Mouse (Mus musculus): ENCODE data around the gene Stx4a. TPM values are rescaled to one million over a fixed set of nuclear protein-coding genes. Genes with fewer than 3 reads are reported as not detected.

Gene Stx4a
- polyA plus RNA-seq, 1 experiment from 2014 or later = 58.9 TPM

- WGBS = 88% methylated on average over 1 of the region's 1 CpGs
- H3K36me3 ChIP-seq = peaks cover 83% of the 10 kb centered on the region
Measured at GRCm38 (mm10) chr7:127799738-127800137, 24.4 kb upstream of the Stx4a start.

GRCm38 (mm10) chr7:127800435-127801009 lies 23.6 kb upstream of the Stx4a start, which contains the start of gene Hsd3b7:
Gene Hsd3b7, plus strand, starts transcription at chr7:127800604.
- WGBS = 22% methylated on average over 6 of the region's 6 CpGs
- H3K4me2 ChIP-seq (replicated peaks) = peak within 1 kb of the TSS; percentile 49
- peak within 1 kb of the TSS; percentile 69 for H3K27ac ChIP-seq (replicated peaks)
- H3K4me1 ChIP-seq = peaks cover 14% of the 10 kb centered on the region
- ATAC-seq (ENCODE audit: insufficient number of reproducible peaks, low FRiP score, low TSS enrichment, low read depth) = peak; percentile 79
- H3K9me3 ChIP-seq (replicated peaks) = no peaks in the 10 kb centered on the region
- no peaks in the 10 kb centered on the region for H3K27me3 ChIP-seq
- H3K36me3 ChIP-seq = peaks cover 75% of the 10 kb centered on the region
- H3K4me3 ChIP-seq (replicated peaks) = peak within 1 kb of the TSS; percentile 35
- no peak within 1 kb of the TSS for H3K9ac ChIP-seq

More at GRCm38 (mm10) chr7:127799738-127800137, 24.4 kb upstream of the Stx4a start:
- H3K4me2 ChIP-seq (replicated peaks) = no peak overlapping the region
- no peaks in the 10 kb centered on the region for H3K27me3 ChIP-seq
- peaks cover 14% of the 10 kb centered on the region for H3K4me1 ChIP-seq
- no peak overlapping the region for H3K4me3 ChIP-seq (replicated peaks)
- H3K9ac ChIP-seq = no peak overlapping the region
- H3K9me3 ChIP-seq (replicated peaks) = no peaks in the 10 kb centered on the region
- no peak overlapping the region for H3K27ac ChIP-seq (replicated peaks)
- no peak for ATAC-seq (ENCODE audit: insufficient number of reproducible peaks, low FRiP score, low TSS enrichment, low read depth)

DNA sequence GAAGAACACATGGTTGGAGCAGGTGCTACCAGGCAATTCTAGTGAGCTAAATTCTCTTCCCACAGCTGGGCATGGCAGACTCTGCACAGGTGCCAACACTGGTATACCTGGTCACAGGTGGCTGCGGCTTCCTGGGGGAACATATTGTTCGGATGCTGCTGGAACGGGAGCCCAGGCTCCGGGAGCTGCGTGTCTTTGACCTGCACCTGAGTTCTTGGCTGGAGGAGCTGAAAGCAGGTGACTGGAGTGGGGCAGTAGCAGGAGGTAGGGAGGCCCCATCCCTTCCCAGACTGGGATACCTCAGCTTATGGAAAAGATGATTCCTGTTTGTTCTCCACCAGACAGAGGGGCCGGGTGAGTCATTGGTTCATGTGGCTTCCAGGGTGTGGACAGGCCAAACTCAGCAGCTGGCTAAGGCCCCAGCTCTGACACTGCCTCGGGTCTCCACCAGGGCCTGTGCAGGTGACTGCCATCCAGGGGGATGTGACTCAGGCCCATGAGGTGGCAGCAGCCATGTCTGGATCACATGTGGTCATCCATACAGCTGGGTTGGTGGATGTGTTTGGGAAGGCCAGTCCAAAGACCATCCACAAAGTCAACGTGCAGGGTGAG lies 23.0 kb upstream of the Stx4a start:
- Histone ChIP-seq H3K4me3 (replicated peaks) (peak overlapping the region; percentile 35), H3K9ac (no peak overlapping the region), H3K27ac (replicated peaks) (peak overlapping the region; percentile 69), H3K4me2 (replicated peaks) (peak overlapping the region; percentile 49), H3K27me3 (no peaks in the 10 kb centered on the region), H3K9me3 (replicated peaks) (no peaks in the 10 kb centered on the region), H3K36me3 (peaks cover 69% of the 10 kb centered on the region), H3K4me1 (peaks cover 14% of the 10 kb centered on the region)
- ATAC-seq (ENCODE audit: insufficient number of reproducible peaks, low FRiP score, low TSS enrichment, low read depth) = no peak
- 90% methylated on average over 8 of the region's 8 CpGs for WGBS

- Histone ChIP-seq H3K27ac (replicated peaks) (no peak overlapping the region), H3K4me3 (replicated peaks) (no peak overlapping the region), H3K4me2 (replicated peaks) (no peak overlapping the region), H3K4me1 (peaks cover 14% of the 10 kb centered on the region), H3K9me3 (replicated peaks) (no peaks in the 10 kb centered on the region), H3K36me3 (peaks cover 57% of the 10 kb centered on the region), H3K27me3 (no peaks in the 10 kb centered on the region), H3K9ac (no peak overlapping the region)
- no peak for ATAC-seq (ENCODE audit: insufficient number of reproducible peaks, low FRiP score, low TSS enrichment, low read depth)
- WGBS = 92% methylated on average over 17 of the region's 17 CpGs
Measured at GRCm38 (mm10) chr7:127802313-127802712, 21.8 kb upstream of the Stx4a start.

- Histone ChIP-seq H3K27ac (replicated peaks) (no peak overlapping the region), H3K4me1 (no peaks in the 10 kb centered on the region; the same call in 1 of the 2 replicates), H3K4me2 (replicated peaks) (no peak overlapping the region), H3K9ac (no peak overlapping the region), H3K27me3 (no peaks in the 10 kb centered on the region), H3K4me3 (replicated peaks) (no peak overlapping the region), H3K9me3 (replicated peaks) (no peaks in the 10 kb centered on the region), H3K36me3 (peaks cover 27% of the 10 kb centered on the region)
- no peak for ATAC-seq (ENCODE audit: insufficient number of reproducible peaks, low FRiP score, low TSS enrichment, low read depth)
- WGBS = 75% methylated on average over 5 of the region's 5 CpGs
Measured at GRCm38 (mm10) chr7:127808821-127809220, 15.3 kb upstream of the Stx4a start.

GRCm38 (mm10) chr7:127809846-127810245 lies 14.2 kb upstream of the Stx4a start:
- Histone ChIP-seq H3K4me2 (replicated peaks) (no peak overlapping the region), H3K36me3 (peaks cover 24% of the 10 kb centered on the region)
- WGBS = 90% methylated on average over 1 of the region's 1 CpGs

DNA sequence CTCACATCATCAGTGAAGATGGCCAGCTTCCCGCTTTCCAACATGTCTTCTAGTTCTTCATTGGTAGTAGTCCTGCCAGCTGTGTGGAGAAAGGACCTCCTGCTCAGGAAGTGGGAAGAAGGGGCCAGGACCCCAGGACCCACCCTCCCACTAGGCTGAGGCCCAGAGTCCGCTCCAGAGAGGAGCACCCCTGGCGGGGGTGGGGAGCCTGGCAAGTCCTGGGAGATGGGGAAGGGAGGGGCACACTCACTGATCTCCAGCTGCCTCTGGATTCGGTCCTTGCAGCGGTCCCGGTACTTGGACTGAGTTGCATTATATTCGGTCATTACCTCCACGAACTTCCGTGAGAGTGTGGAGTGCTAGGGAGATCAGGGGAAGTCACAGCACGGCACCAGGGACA lies 13.4 kb upstream of the Stx4a start:
- no peak for ATAC-seq (ENCODE audit: insufficient number of reproducible peaks, low FRiP score, low TSS enrichment, low read depth)
- no peaks in the 10 kb centered on the region for H3K27me3 ChIP-seq

More at GRCm38 (mm10) chr7:127809846-127810245, 14.2 kb upstream of the Stx4a start:
- ATAC-seq (ENCODE audit: insufficient number of reproducible peaks, low FRiP score, low TSS enrichment, low read depth) = no peak
- Histone ChIP-seq H3K9ac (no peak overlapping the region), H3K4me3 (replicated peaks) (no peak overlapping the region), H3K27ac (replicated peaks) (no peak overlapping the region), H3K9me3 (replicated peaks) (no peaks in the 10 kb centered on the region), H3K4me1 (no peaks in the 10 kb centered on the region; the same call in 1 of the 2 replicates), H3K27me3 (no peaks in the 10 kb centered on the region)

GRCm38 (mm10) chr7:127811240-127811639 lies 12.9 kb upstream of the Stx4a start:
- Histone ChIP-seq H3K27ac (replicated peaks) (no peak overlapping the region), H3K4me1 (peaks cover 8% of the 10 kb centered on the region; the same call in 1 of the 2 replicates), H3K9ac (no peak overlapping the region), H3K27me3 (no peaks in the 10 kb centered on the region), H3K9me3 (replicated peaks) (no peaks in the 10 kb centered on the region), H3K4me2 (replicated peaks) (no peak overlapping the region), H3K36me3 (peaks cover 24% of the 10 kb centered on the region), H3K4me3 (replicated peaks) (no peak overlapping the region)
- WGBS = 78% methylated on average over 4 of the region's 4 CpGs
- no peak for ATAC-seq (ENCODE audit: insufficient number of reproducible peaks, low FRiP score, low TSS enrichment, low read depth)

More for the DNA sequence above, 13.4 kb upstream of the Stx4a start:
- H3K4me2 ChIP-seq (replicated peaks) = no peak overlapping the region
- no peak overlapping the region for H3K27ac ChIP-seq (replicated peaks)
- peaks cover 2% of the 10 kb centered on the region; the same call in 1 of the 2 replicates for H3K4me1 ChIP-seq
- peaks cover 24% of the 10 kb centered on the region for H3K36me3 ChIP-seq
- 80% methylated on average over 10 of the region's 10 CpGs for WGBS
- no peak overlapping the region for H3K9ac ChIP-seq
- no peaks in the 10 kb centered on the region for H3K9me3 ChIP-seq (replicated peaks)
- no peak overlapping the region for H3K4me3 ChIP-seq (replicated peaks)

DNA sequence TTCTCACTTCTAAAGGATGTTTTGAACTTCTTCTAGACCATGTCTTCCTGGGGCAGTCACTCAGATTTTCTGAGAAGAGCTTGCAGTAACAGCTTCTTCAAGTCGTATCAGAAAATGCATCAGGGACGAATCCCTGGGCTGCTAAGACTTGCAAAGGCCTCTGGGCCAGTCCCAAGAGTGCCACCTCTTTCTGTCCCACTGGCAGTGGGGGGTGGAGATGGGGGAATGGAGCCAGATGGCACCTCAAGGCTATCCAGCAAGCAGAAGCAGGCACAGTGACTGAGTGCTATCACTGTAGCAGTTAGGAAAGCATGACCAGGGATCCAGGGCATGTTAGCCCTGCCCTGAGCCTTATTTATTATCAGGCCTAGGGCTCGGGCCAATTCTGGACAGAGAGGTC lies 11.8 kb upstream of the Stx4a start:
- Histone ChIP-seq H3K9ac (no peak overlapping the region), H3K36me3 (peaks cover 24% of the 10 kb centered on the region), H3K27ac (replicated peaks) (no peak overlapping the region), H3K4me2 (replicated peaks) (no peak overlapping the region), H3K4me3 (replicated peaks) (no peak overlapping the region), H3K27me3 (no peaks in the 10 kb centered on the region), H3K4me1 (peaks cover 11% of the 10 kb centered on the region; the same call in 1 of the 2 replicates), H3K9me3 (replicated peaks) (no peaks in the 10 kb centered on the region)
- 80% methylated on average over 3 of the region's 3 CpGs for WGBS
- ATAC-seq (ENCODE audit: insufficient number of reproducible peaks, low FRiP score, low TSS enrichment, low read depth) = no peak

DNA sequence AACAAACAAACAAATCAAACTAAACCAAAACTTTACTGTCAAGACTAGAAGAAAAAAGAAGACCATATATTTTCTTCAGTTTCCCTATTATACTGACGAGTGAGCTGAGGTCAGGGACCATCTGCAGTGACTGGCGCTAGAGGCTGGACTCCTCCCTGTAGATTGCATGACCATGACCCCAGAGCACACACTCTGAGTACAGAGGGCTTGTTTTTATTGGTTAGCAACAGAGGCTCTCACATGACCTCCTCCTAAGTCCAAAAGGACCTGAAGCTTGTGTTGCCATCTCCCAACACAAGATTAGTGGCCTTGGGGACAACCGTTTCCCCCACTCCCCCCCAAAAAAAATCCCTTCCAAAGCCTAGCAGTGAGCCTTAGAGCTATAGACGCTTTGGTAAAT lies 10.3 kb upstream of the Stx4a start:
- H3K4me2 ChIP-seq (replicated peaks) = no peak overlapping the region
- H3K27me3 ChIP-seq = no peaks in the 10 kb centered on the region
- no peak overlapping the region for H3K4me3 ChIP-seq (replicated peaks)
- H3K36me3 ChIP-seq = peaks cover 18% of the 10 kb centered on the region
- ATAC-seq (ENCODE audit: insufficient number of reproducible peaks, low FRiP score, low TSS enrichment, low read depth) = no peak
- no peaks in the 10 kb centered on the region for H3K9me3 ChIP-seq (replicated peaks)
- peaks cover 11% of the 10 kb centered on the region; the same call in 1 of the 2 replicates for H3K4me1 ChIP-seq
- H3K27ac ChIP-seq (replicated peaks) = no peak overlapping the region
- 75% methylated on average over 4 of the region's 4 CpGs for WGBS
- no peak overlapping the region for H3K9ac ChIP-seq

DNA sequence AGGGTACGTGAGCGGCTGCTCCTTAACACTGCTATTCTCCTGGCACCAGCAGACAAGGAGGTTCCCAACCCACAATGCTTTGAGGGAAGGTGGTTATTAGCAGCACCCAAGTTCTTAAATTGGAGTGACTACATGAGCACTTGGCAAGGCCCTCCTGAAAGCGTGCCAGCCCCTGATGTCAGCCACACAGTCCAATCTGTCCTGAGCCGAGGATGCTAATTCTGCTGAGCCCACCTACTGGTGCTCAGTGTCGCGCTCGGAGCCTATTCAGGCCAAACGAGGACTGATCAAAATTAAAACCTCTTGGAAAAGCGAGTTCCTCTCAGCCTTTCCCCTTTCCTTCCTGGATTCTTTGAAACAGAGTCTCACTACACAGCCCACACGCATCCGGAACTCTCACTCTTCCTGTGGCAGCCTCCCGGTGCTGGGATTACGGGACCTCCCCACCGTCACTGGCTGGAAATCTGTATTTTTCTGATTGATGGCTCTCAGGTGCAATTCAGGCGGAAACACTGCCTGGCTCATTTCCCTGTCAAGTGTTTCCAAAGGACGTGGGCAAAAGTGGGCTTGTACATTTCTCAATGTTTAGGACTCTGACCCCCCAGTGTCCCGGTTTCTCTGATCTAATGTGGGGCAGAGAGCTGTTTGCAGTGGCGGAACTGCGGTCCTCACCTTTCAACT lies 9.7 kb upstream of the Stx4a start:
- Histone ChIP-seq H3K4me2 (replicated peaks) (no peak overlapping the region), H3K9ac (no peak overlapping the region), H3K9me3 (replicated peaks) (no peaks in the 10 kb centered on the region), H3K27me3 (no peaks in the 10 kb centered on the region), H3K4me3 (replicated peaks) (no peak overlapping the region), H3K36me3 (peaks cover 18% of the 10 kb centered on the region), H3K4me1 (peaks cover 11% of the 10 kb centered on the region; the same call in 1 of the 2 replicates), H3K27ac (replicated peaks) (no peak overlapping the region)
- ATAC-seq (ENCODE audit: insufficient number of reproducible peaks, low FRiP score, low TSS enrichment, low read depth) = no peak
- WGBS = 80% methylated on average over 19 of the region's 19 CpGs

Measured in embryonic facial prominence, embryonic 15.5 days (tissue).